In the genomic region with DNA sequence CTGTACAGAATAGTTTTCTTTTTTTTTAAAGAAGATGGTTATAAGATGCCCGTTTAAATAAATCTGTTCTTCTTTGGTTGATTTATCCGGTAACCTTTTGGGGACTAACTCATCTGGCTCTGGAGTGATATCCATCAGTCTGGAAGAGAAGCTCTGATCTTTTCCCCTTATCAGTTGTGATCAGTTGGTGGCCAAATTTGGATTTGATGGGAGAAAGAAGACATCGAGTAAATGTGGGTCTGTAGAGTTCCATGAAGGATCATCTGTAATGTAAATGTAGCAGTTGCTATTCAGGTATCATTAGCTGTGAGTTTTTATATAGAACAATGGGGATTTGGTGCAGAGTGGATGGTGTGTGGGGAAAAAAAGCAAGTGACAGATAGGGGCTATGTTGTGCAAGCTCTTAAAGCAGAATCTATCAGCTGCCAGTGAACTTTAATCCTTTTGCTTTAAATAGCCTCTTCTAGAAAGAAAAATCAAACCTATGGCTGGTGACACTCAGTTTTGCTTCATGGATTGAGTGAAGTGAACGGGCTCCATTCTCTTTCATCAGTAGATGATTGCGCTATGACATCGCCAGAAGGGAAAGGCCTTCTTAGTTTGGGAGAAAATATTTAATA, we compare ENCODE assay signal across 8 mouse cellular contexts. TPM values are rescaled to one million over a fixed set of nuclear protein-coding genes. Genes with fewer than 3 reads are reported as not detected.
A peak's percentile ranks its signal among the peaks of the same experiment; 100 is the strongest.
DNase-seq lines count a peak whose midpoint lies in the region; ATAC-seq and TF ChIP-seq lines count a peak whose summit lies in the region.

No protein-coding gene starts in this region.

- no peaks in the 10 kb centered on the region for H3K27me3 ChIP-seq in heart, embryonic 10.5 days (ENCODE audit: insufficient read depth, poor library complexity, severe bottlenecking)
- no peaks in the 10 kb centered on the region for H3K27me3 ChIP-seq in CH12.LX (replicated peaks)
- no peaks in the 10 kb centered on the region for H3K27me3 ChIP-seq in forebrain, postnatal 0 days (ENCODE audit: insufficient read depth, low read length)
- H3K27me3 ChIP-seq in liver, postnatal 0 days (ENCODE audit: insufficient read depth, low read length) = no peaks in the 10 kb centered on the region

- no peak for ATAC-seq in forebrain, postnatal 0 days
- no peak for ATAC-seq in liver, postnatal 0 days

- no peaks in the 10 kb centered on the region for H3K36me3 ChIP-seq in heart, embryonic 10.5 days
- peaks cover 6 to 13% of the 10 kb centered on the region in 2 experiments for H3K36me3 ChIP-seq in CH12.LX (replicated peaks in 1 of 2; ENCODE audit: control insufficient read depth in 1 of 2, insufficient read depth in 1 of 2, low read length in 1 of 2)
- H3K36me3 ChIP-seq in forebrain, postnatal 0 days (ENCODE audit: insufficient read depth) = no peaks in the 10 kb centered on the region
- peaks cover 6% of the 10 kb centered on the region for H3K36me3 ChIP-seq in liver, postnatal 0 days (replicated peaks; ENCODE audit: insufficient read depth, low read length)

- no peak for TF ChIP-seq RAD21 in CH12.LX (IDR thresholded peaks at IDR 0.05; ENCODE audit: low read depth, low read length)

- H3K27ac ChIP-seq in heart, embryonic 10.5 days = peak overlapping the region; percentile 96
- no peak overlapping the region for H3K27ac ChIP-seq in CH12.LX (ENCODE audit: insufficient read depth, low read depth)
- H3K27ac ChIP-seq in forebrain, postnatal 0 days (ENCODE audit: low read depth, low read length) = no peak overlapping the region
- peak overlapping the region; percentile 95 for H3K27ac ChIP-seq in liver, postnatal 0 days (ENCODE audit: low read depth)

- 41% methylated on average over 6 of the region's 6 CpGs for WGBS in heart, embryonic 10.5 days
- WGBS in forebrain, postnatal 0 days = 25% methylated on average over 6 of the region's 6 CpGs
- WGBS in liver, postnatal 0 days (ENCODE audit: insufficient replicate concordance) = 26% methylated on average over 6 of the region's 6 CpGs

- in situ Hi-C loops in CH12.LX (cut with MboI; ENCODE audit: low pct_ligation_motif_present, low pct_unique_long_range_greater_than_20kb, low sequenced_read_pairs) = no loop called here

- no peak for TF ChIP-seq CTCF in CH12.LX (conservative IDR thresholded peaks at IDR 0.05 in 1 of 2, IDR thresholded peaks at IDR 0.05 in 1 of 2; ENCODE audit: low read depth in 2 of 2, low read length in 2 of 2)
- no peak for TF ChIP-seq CTCF in forebrain, postnatal 0 days (IDR thresholded peaks at IDR 0.05; ENCODE audit: low read depth)
- TF ChIP-seq CTCF in liver, postnatal 0 days (IDR thresholded peaks at IDR 0.05; ENCODE audit: low read depth) = no peak

- H3K4me2 ChIP-seq in CH12.LX (ENCODE audit: insufficient read depth, low read depth, poor library complexity, severe bottlenecking) = peak overlapping the region; percentile 60
- peak overlapping the region; percentile 73 for H3K4me2 ChIP-seq in forebrain, postnatal 0 days (ENCODE audit: low read depth)
- peak overlapping the region; percentile 97 for H3K4me2 ChIP-seq in liver, postnatal 0 days (ENCODE audit: low read depth, low read length)

- dilution Hi-C loops in CH12.LX (cut with MboI; ENCODE audit: extremely low pct_ligation_motif_present, extremely low pct_unique_long_range_greater_than_20kb, low sequenced_read_pairs) = no loop called here

- peaks cover 46% of the 10 kb centered on the region for H3K79me2 ChIP-seq in CH12.LX (replicated peaks; ENCODE audit: control insufficient read depth, extremely low read depth, insufficient read depth, poor library complexity, severe bottlenecking)

- no peak for DNase-seq in heart, embryonic 10.5 days (ENCODE audit: low spot score)
- no peak for DNase-seq in heart, adult 9 months (ENCODE audit: low spot score in 2 of 2)
- DNase-seq in CH12.LX (ENCODE audit: extremely low read depth) = no peak
- DNase-seq in forebrain, postnatal 0 days = no peak
- no peak for DNase-seq in liver, postnatal 0 days
- no peak for DNase-seq in testis, postnatal 14 days (ENCODE audit: low spot score)
- DNase-seq in thymus, postnatal 10 days (ENCODE audit: low spot score in 2 of 2) = no peak
- DNase-seq in gastrocnemius, postnatal 4 days (ENCODE audit: low spot score in 2 of 2) = no peak

- H3K9ac ChIP-seq in CH12.LX (ENCODE audit: insufficient read depth, low read depth) = peak overlapping the region; percentile 65
- H3K9ac ChIP-seq in forebrain, postnatal 0 days = peak overlapping the region; percentile 79
- peak overlapping the region; percentile 87 for H3K9ac ChIP-seq in liver, postnatal 0 days (replicated peaks)

- TF ChIP-seq EP300 in CH12.LX (IDR thresholded peaks at IDR 0.05; ENCODE audit: low read length) = no peak
- no peak for TF ChIP-seq EP300 in liver, postnatal 0 days (IDR thresholded peaks at IDR 0.05; ENCODE audit: low read depth)

- H3K9me3 ChIP-seq in heart, embryonic 10.5 days = no peaks in the 10 kb centered on the region
- no peaks in the 10 kb centered on the region for H3K9me3 ChIP-seq in CH12.LX (replicated peaks; ENCODE audit: low read length)
- no peaks in the 10 kb centered on the region for H3K9me3 ChIP-seq in forebrain, postnatal 0 days (ENCODE audit: low read length)
- no peaks in the 10 kb centered on the region for H3K9me3 ChIP-seq in liver, postnatal 0 days (ENCODE audit: low read length)

- TF ChIP-seq POLR2A in CH12.LX (IDR thresholded peaks at IDR 0.05; ENCODE audit: low read depth, low read length) = no peak

- H3K4me3 ChIP-seq in heart, embryonic 10.5 days = peak overlapping the region; percentile 83
- peak overlapping the region; percentile 68 to 93 (median 82) for H3K4me3 ChIP-seq in CH12.LX (replicated peaks in 1 of 3; ENCODE audit: low read depth in 2 of 3, low read length in 2 of 3, poor library complexity in 1 of 3)
- peak overlapping the region; percentile 78 for H3K4me3 ChIP-seq in forebrain, postnatal 0 days (ENCODE audit: low read depth, low read length)
- H3K4me3 ChIP-seq in liver, postnatal 0 days (ENCODE audit: low read depth, low read length) = peak overlapping the region; percentile 84

- H3K4me1 ChIP-seq in heart, embryonic 10.5 days = peaks cover 11% of the 10 kb centered on the region
- H3K4me1 ChIP-seq in CH12.LX (ENCODE audit: control insufficient read depth in 1 of 2, insufficient read depth in 2 of 2) = peaks cover 0 to 31% of the 10 kb centered on the region in 2 experiments; a peak in 1 of 4 replicates
- H3K4me1 ChIP-seq in forebrain, postnatal 0 days (ENCODE audit: insufficient read depth) = 0 out of 2 replicates have a peak, but pooled peaks cover 5% of the 10 kb centered on the region
- peaks cover 30% of the 10 kb centered on the region for H3K4me1 ChIP-seq in liver, postnatal 0 days (ENCODE audit: insufficient read depth)

TF ChIP-seq in CH12.LX, 34 proteins besides CTCF, POLR2A, EP300 and RAD21:
- 0 out of 2 replicates have a peak, but pooled peaks have one; percentile 25 for TF ChIP-seq MXI1 (IDR thresholded peaks at IDR 0.05; ENCODE audit: low read depth, low read length)
- TF ChIP-seq CHD2 (IDR thresholded peaks at IDR 0.05; ENCODE audit: low read length) = no peak
- TF ChIP-seq MEF2A (IDR thresholded peaks at IDR 0.05; ENCODE audit: borderline replicate concordance, low read depth, low read length) = no peak
- 0 out of 2 replicates have a peak, but pooled peaks have one; percentile 37 for TF ChIP-seq SIN3A (IDR thresholded peaks at IDR 0.05; ENCODE audit: low read length)
- TF ChIP-seq BHLHE40 (IDR thresholded peaks at IDR 0.05; ENCODE audit: low read depth, low read length) = no peak
- TF ChIP-seq USF2 (conservative IDR thresholded peaks at IDR 0.05; ENCODE audit: low read depth, low read length) = no peak

RNA-seq across cellular contexts. Expression of a gene that starts 1.1 kb away (rescaled TPM):
- polyA plus RNA-seq in heart, embryonic 10.5 days (2016; fragmentation: Nextera tagmentation; extraction: Ambion mirVana) = 14.2 and 19.6 TPM in 2 replicates
- total RNA-seq in CH12.LX (2012; rRNA removed) = 52.6 and 55.0 TPM in 2 replicates
- total RNA-seq in CH12.LX (2014; rRNA removed) = 99.1 and 112 TPM in 2 replicates
- polyA plus RNA-seq in CH12.LX (2012; ENCODE audit: insufficient read length, low read depth) = 65.4 and 69.9 TPM in 2 replicates
- total RNA-seq in forebrain, postnatal 0 days (2014; rRNA removed) = 44.6 and 48.8 TPM in 2 replicates
- polyA plus RNA-seq in forebrain, postnatal 0 days (2015; fragmentation: Nextera tagmentation; extraction: Ambion mirVana) = 9.7 and 13.1 TPM in 2 replicates
- 11.4 and 12.0 TPM in 2 replicates for polyA plus RNA-seq in liver, postnatal 0 days (2015; fragmentation: Nextera tagmentation; extraction: Ambion mirVana)
- total RNA-seq in gastrocnemius, postnatal 4 days (2021) = 10 to 100 TPM; 39.0 to 48.2 TPM

RNA-seq across cellular contexts. Expression of a gene that starts 10.8 kb away (rescaled TPM):
- 41.1 and 41.2 TPM in 2 replicates for polyA plus RNA-seq in heart, embryonic 10.5 days (2016; fragmentation: Nextera tagmentation; extraction: Ambion mirVana)
- total RNA-seq in CH12.LX (2012; rRNA removed) (20.7 and 21.4 TPM in 2 replicates), CH12.LX (2014; rRNA removed) (15.9 and 19.1 TPM in 2 replicates)
- polyA plus RNA-seq in CH12.LX (2012; ENCODE audit: insufficient read length, low read depth) = 22.7 and 24.1 TPM in 2 replicates
- total RNA-seq in forebrain, postnatal 0 days (2014; rRNA removed) = 13.7 and 16.5 TPM in 2 replicates
- polyA plus RNA-seq in forebrain, postnatal 0 days (2015; fragmentation: Nextera tagmentation; extraction: Ambion mirVana) = 16.6 and 22.1 TPM in 2 replicates
- 21.4 and 21.9 TPM in 2 replicates for polyA plus RNA-seq in liver, postnatal 0 days (2015; fragmentation: Nextera tagmentation; extraction: Ambion mirVana)
- 10 to 100 TPM; 36.8 to 46.9 TPM for total RNA-seq in gastrocnemius, postnatal 4 days (2021)

RNA-seq across cellular contexts. Expression of a gene that starts 47.1 kb away (rescaled TPM):
- not detected in 2 replicates for polyA plus RNA-seq in heart, embryonic 10.5 days (2016; fragmentation: Nextera tagmentation; extraction: Ambion mirVana)
- not detected in 2 replicates for total RNA-seq in CH12.LX (2012; rRNA removed)
- total RNA-seq in CH12.LX (2014; rRNA removed) = not detected in 2 replicates
- polyA plus RNA-seq in CH12.LX (2012; ENCODE audit: insufficient read length, low read depth) = 0.44 TPM in 1 of 2 replicates, not detected in the other
- total RNA-seq in forebrain, postnatal 0 days (2014; rRNA removed) = not detected in 2 replicates
- not detected in 2 replicates for polyA plus RNA-seq in forebrain, postnatal 0 days (2015; fragmentation: Nextera tagmentation; extraction: Ambion mirVana)
- not detected in 2 replicates for polyA plus RNA-seq in liver, postnatal 0 days (2015; fragmentation: Nextera tagmentation; extraction: Ambion mirVana)
- total RNA-seq in gastrocnemius, postnatal 4 days (2021) = 1 to 10 TPM in 1 of 2 experiments, under 1 TPM in 1; 0.60 to 1.3 TPM

Comparison
In these comparisons a context has a peak if more than half of its experiments do, and no peak if none do; other contexts are left out.
1. H3K27ac ChIP-seq: peak in heart, embryonic 10.5 days (single experiment) and liver, postnatal 0 days (single experiment); none in CH12.LX (single experiment) and forebrain, postnatal 0 days (single experiment).
2. Peak in every context shown above with its lines, with median percentiles within 50 percentile points of each other: H3K4me3 ChIP-seq, H3K4me2 ChIP-seq and H3K9ac ChIP-seq.